Mouse (Mus musculus) heart, postnatal 4 days (tissue): ENCODE results near the gene Dnajb14. TPM values are rescaled to one million over a fixed set of nuclear protein-coding genes. Genes with fewer than 3 reads are reported as not detected.
"Not testable (repeated sequence)": the region's sequence is repeated elsewhere in the genome, so short reads cannot be mapped to it uniquely, and the experiment has no call there.

Experiments used
- DNase-seq: peaks from one replicate; pipeline ENCODE4 v3.0.0; 2021
- total RNA-seq, 2 experiments: library from RNA; stranded (reverse); gene quantifications; 2 replicates each; pipeline ENCODE4 v1.2.3; 2021

Gene Dnajb14
- 10 to 100 TPM; 10.6 to 11.8 TPM for total RNA-seq

DNA sequence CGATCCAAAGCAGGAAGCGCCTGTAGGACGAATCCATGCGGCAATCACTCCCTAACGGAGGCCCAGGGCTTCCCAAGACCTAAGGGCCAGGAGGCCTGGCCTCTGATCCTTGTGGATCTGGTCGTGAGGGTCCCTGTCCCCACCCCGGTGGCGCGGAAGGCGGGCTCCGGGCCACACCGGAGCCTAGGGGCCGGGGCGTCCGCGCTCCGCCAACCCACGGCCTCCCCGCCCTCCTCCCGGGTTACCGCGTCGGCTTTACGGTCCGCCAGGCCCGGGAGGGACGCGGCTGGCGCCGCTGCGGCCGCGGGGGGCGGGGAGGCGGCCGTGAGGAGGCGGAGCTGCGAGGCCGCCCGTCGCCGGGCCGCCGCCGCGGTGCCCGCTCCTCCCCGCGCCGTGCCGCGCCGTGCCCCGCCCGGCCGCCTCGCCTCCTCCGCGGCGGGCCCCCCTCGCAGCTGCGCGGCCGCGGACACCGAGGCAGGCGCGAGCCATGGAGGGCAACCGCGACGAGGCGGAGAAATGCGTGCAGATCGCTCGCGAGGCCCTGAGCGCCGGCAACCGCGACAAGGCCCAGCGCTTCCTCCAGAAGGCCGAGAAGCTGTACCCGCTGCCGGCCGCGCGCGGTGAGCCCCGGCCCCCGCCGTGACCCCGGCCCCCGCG lies at the start of gene Dnajb14:
Gene Dnajb14 (plus strand): TSS at position 239 of the 657 bp plus-strand sequence.
- peak; percentile 66 for DNase-seq

GRCm38 (mm10) chr3:137818713-137819112 lies 48.8 kb upstream of the Dnajb14 start:
- DNase-seq: peak; percentile 11

DNA sequence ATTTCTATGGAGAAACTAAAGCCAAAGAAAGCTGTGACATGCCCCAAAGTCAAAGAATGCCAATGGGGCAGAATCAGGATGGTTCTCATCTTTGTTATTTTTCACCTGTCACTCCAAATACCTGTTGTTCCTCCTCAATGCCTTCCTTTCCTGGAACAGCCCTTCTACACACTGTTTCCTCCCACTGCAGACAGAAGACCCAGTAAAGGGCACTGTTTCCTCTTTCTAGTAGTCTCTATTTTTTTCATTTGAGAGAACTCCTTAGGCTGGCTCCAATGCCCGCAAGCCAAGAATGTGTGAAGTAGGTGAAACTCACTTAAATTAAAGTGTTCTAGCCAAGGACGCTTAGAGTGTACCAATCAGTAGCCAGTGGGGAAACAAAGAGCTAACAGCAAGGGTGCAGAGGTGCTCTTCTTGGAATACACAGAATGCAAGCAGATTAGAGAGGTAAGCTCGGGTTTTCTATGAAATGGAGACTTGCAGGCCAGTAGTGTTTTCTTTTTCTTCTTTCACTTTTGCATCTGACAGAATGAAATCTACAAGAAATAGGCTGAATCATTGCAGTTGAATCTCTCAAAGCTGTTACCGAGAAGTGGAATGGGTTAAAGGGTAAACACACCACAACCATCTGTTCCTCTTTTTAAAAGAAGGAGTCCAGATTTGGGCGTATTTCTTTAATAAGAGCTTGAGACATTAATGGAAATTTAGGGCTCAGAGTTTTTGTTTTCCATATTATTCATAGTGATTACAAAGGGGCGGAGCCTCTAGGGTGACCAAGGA lies 46.6 kb upstream of the Dnajb14 start:
- no peak for DNase-seq

GRCm38 (mm10) chr3:137823317-137823716 lies 44.2 kb upstream of the Dnajb14 start:
- no peak for DNase-seq

DNA sequence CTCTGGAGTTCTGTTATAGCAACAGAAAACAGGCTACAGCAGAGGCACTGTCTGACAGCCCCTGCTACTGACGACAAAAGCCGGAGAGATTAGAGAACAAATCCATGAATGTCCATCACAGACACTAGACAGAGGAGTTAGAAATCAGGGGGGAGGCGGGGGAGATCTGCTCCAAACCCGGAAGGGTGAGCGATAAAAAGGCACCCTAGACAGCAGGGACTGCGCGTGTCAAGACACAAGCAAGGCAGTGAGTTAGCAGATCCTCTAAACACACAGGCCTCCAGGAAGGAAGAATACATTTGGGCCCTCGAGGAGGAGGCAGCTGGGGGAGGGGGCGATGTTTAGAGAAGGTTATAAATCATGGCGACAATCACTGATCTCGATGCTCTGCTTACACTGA lies 39.8 kb upstream of the Dnajb14 start:
- peak; percentile 11 for DNase-seq

DNA sequence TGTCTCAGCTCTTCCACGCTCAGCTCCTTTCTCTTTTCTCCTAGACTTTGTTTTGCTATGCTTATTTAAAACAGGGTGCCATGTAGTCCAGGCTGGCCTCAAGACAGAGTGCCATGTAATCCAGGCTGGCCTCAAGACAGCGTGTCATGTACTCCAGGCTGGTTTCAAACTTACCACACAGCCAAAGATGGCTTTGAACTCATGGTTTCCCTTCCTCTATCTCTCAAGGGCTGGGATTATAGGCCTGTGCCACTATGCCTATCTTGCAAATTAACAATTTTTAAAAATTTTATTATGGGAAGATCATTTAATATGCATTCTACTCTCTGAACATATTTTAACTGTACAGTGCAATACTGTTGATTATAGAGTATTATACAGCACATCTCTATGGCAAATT lies 36.3 kb upstream of the Dnajb14 start:
- no peak for DNase-seq

DNA sequence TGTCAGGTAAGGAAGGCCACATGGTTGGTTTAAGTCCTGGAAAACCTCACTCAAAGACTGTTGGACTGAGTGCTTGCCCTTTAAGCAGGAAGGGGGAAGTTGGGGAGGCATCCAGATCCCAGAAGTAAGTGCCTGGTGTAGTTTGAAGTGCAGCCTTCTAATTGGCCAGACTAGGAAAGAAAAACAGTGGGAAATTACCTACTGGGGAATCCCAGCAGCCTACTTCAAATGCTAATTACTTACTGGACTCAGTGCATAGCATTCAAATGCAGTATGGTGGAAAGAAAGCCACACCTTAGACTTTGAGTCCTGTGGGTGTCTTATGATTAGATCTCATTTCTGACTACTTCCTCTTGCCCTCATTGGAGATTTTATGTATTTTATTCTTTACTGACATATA lies 34.3 kb upstream of the Dnajb14 start:
- no peak for DNase-seq

DNA sequence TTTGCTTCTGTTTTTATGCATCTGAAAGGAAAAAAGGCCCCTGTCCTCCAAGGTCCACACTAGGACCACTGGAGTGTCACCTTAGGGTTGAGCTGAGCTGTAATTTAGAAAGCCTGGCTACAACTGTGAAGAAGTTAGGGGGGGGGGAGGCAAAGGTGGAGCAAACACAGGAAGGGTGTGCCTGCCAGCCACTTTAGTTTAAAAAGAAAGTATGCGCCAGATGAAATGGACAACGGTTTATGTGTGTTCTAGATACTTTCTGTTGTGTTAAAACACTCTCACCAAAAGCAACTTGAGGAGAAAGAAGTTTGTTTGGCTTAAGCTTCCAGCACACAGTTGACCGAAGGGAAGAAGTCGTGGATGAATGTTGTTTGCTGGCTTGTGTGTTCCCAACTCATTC lies 33.8 kb upstream of the Dnajb14 start:
- no peak for DNase-seq

DNA sequence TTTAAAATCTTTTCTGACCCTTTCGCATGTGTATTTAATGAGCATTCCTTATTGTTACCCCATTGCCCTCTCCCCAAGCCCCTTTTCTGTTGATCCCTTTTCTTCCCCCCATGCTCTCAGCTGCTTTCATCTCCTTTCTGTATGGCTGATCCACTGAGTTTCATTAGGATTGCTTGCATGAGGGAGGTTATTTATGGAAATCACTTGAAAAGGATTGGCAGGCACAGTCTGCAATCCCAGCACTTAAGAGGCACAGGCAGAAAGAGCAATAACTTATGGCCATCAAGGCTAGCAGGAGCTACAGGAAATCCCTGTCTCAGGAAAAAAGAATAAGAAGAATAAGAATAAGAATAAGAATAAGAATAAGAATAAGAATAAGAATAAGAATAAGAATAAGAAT lies 30.9 kb upstream of the Dnajb14 start:
- DNase-seq: no peak

DNA sequence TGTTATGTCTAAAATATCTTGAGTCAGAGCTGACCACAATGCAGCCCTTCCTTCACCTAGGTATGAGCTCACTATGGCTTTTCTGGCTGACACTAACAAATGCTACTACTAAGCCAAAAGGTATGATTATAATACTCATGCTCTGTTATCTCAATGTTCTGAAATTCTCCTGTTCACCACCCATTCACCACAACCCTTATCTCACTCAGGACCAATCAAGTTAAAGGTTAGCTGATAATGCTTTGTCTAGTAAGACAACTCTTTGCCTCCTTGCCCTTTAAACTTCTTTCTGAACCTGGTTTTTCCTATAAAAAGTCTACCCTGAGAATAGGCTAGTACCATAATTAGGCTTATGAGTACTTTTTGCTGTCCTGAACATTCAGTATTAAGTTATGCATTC lies 29.3 kb upstream of the Dnajb14 start:
- no peak for DNase-seq

GRCm38 (mm10) chr3:137842944-137843343 lies 24.5 kb upstream of the Dnajb14 start:
- no peak for DNase-seq

DNA sequence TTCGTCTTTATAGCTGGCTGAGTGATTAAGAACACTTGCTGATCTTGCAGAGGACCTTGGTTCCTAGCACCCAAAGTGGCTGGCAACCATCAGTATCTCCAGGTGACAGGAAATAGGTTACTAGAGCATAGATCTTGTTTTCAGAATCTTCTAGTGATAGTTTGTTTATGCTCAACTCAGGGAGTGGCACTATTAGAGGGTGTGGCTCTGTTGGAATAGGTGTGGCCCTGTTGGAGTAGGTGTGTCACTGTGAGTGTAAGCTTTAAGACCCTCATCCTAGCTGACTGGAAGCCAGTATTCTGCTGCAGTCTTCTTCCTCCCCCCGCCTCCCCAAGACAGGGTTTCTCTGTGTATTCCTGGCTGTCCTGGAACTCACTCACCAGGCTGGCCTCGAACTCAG lies 23.2 kb upstream of the Dnajb14 start:
- no peak for DNase-seq

- no peak for DNase-seq
These were observed 20.9 kb upstream of the Dnajb14 start for GRCm38 (mm10) chr3:137846552-137846951.

GRCm38 (mm10) chr3:137848354-137848753 lies 19.1 kb upstream of the Dnajb14 start:
- no peak for DNase-seq

DNA sequence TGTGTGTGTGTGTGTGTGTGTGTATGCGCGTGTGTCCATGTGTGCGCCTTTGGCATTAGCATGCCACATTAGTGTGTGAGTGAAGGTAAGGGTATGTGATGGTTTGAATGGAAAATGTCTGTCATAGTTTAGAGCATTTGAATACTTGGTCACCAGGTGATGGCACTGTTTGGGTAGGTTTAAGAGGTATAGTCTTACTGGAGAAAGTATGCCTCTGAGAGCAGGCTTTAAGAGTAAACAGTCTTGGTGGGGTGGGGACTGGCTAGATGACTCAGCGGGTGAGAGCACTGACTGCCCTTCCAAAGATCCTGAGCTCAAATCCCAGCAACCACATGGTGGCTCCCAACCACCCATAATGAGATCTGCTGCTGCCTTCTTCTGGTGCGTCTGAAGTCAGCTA lies 17.8 kb upstream of the Dnajb14 start:
- DNase-seq: no peak

DNA sequence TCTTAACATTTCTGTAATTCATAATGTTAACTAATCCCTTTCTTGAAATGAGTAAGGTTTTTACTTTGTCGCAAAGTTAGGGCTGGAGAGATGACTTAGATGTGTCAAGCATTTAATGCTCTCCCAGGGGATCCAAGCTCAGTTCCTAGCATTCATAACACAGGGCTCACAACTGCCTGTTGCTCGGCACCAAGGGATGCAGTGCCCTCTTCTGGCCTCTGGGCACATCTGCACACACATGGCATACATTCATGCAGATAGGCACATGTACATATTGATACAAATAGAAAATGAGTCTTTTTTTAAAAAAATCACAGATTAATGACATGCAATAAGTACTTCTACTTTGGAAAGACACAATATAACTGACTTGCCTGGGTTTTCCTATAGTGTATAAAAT lies 16.3 kb upstream of the Dnajb14 start:
- no peak for DNase-seq

DNA sequence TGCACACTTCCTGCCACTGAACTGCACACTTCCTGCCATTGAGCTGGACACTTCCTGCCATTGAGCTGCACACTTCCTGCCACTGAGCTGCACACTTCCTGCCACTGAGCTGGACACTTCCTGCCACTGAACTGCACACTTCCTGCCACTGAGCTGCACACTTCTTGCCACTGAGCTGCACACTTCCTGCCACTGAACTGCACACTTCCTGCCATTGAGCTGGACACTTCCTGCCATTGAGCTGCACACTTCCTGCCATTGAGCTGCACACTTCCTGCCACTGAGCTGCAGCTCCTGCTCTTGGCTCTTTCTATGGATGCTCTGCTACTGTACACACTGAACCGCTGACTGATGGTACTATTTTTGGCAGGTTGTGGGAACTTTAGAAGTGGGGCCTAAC lies 14.5 kb upstream of the Dnajb14 start:
- not testable (repeated sequence) for DNase-seq

DNA sequence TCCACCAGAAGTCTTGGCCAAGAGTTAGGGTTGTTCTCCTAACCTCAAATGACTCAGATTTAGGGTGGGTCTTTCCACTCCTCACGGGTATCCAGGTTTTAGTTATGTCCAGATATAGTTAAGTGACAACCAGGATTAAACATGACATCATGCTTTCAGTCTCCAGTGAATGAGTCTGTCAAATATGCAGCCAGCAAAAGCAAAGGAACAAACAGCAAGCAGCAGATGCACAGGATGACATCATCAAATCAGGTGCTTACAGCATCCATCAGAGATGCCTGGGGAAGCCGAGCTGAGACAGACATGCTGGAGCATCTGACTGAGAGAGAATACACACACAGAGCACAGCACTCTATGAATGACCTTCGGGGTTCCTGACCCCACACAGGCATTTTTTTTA lies 12.1 kb upstream of the Dnajb14 start:
- no peak for DNase-seq

DNA sequence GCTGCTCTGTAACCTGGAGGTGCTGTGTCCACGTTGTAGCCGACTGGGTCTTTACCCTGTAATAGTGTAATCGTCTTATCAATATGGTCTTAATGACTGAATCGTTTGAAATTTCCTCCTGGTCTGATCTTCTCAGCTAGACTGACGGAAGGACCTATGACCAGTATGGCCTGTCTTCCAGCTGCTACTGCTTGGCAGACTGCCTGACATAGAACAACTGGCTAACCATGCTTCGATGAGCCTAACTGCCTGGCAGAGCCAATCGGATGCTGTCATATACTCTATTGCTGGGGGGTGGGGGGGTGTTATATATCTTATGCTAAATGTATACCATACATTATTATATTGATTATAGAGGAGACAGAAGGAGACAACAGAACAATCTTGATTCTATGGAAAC lies 11.4 kb upstream of the Dnajb14 start:
- peak; percentile 28 for DNase-seq

DNA sequence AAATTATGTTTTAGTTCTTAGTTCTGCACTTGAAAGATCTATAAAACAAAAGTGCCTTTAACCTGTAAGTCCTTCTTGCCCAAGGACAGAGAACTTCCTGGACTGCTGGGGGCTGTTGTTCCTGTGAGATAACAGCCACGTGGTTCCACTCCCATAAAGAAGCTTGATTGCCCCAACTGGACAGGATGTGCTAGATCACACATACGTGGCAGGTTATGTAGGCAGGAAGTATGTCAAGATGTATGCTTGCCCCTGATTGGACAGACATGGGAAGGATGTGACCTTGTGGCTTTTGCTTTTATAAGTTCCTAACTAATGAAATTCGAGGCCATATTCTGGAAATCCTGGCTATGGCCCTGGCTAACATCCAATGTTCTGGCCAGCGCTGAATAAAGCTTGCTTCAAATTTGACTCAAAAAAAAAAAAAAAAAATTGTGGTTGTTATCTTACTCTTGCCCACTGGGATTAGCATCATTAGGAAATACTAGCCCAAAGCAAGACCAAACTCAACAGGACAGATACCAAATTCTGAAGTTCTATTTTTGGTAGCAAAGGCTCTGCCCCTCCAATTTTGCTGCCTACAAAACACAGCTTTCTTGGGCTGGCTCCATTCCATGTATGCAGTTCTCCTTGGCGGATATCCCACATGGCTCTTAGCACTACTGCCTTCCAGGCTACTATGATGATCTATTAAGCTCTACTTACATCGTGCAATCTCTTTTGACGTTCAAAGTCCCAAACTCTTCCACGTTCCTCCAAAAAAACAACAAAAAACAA lies 6.9 kb upstream of the Dnajb14 start:
- peak; percentile 57 for DNase-seq

- no peak for DNase-seq
These were observed 6.0 kb upstream of the Dnajb14 start for GRCm38 (mm10) chr3:137861436-137861835.

DNA sequence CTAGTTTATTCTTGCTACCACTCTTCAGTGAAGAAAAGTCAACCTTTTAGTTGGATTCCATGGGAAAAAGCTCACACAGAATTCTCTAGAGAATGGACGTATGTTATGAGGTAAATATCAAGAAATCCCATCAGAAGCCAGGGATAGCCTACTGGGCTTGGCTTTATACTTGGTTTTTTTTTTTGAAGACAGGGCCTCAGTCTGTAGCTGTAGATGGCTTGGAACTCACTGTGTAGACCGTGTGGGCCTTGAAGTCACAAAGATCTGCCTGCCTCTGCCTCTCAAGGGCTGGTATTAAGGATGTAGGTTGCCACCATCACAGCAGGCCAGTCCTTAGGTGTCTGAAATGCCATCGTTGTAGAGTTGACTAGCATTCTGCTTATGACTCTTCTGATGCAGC lies 4.9 kb upstream of the Dnajb14 start:
- DNase-seq: no peak

DNA sequence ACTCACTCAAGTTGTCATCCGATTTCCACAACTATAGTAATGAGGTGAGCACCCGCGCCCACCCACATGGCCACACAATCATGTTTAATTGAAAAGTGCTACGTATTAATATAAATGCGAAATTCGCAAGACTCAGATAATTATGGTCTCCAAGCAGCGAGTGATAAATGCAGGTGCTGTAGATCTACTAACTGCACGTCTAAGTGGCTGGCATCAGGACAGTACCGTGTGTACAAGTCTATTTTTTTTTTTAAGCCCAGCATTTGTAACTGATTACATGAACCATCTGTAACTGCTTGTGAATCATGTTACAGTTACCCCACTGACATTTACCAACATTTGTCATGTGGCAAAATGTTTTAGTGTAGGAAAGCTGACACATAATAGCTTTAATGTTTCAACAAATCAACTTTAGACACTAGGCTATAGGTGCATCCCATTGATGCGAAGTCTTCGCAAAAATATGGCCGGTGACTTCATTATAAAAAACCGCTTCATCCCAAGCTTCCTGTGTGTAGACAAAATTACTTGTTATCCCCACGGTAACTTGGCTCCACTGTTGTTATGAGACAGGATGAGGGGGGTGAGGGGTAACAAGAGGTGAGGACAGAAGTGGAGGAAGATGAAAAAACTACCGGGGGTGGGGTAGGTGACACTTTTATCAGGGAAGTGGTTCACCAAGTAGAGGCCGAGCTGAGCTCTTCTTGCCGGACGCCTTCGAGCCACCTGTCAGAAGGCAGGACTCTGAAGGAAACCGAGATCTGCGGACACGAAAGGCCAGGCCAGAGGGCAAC lies 3.9 kb upstream of the Dnajb14 start:
- DNase-seq: no peak
